Mouse (Mus musculus): ENCODE results near the gene Aldh1a1. TPM values are rescaled to one million over a fixed set of nuclear protein-coding genes. Genes with fewer than 3 reads are reported as not detected.

Aldh1a1 gene
- polyA plus RNA-seq, 1 experiment from 2014 or later, result 3.8 TPM

- H3K9ac ChIP-seq (ENCODE audit: low read depth, low read length), result no peak overlapping the region
- H3K4me3 ChIP-seq (ENCODE audit: low read length), result no peak overlapping the region
- 90% methylated on average over 1 of the region's 1 CpGs for WGBS
- no peaks in the 10 kb centered on the region for H3K4me1 ChIP-seq (ENCODE audit: control insufficient read depth, insufficient read depth, low read length)
- no peak for ATAC-seq (ENCODE audit: low FRiP score, low TSS enrichment)
- H3K9me3 ChIP-seq (ENCODE audit: control insufficient read depth, low read length), result no peaks in the 10 kb centered on the region
- H3K4me2 ChIP-seq (replicated peaks; ENCODE audit: low read depth, low read length), result no peak overlapping the region
- no peaks in the 10 kb centered on the region for H3K36me3 ChIP-seq (ENCODE audit: control insufficient read depth, insufficient read depth, low read length)
- no peaks in the 10 kb centered on the region for H3K27me3 ChIP-seq (ENCODE audit: control insufficient read depth, insufficient read depth, low read length)
- no peak overlapping the region for H3K27ac ChIP-seq (ENCODE audit: low read depth, low read length)
Measured at GRCm38 (mm10) chr19:20541924-20542323, 49.4 kb downstream of the Aldh1a1 start.

DNA sequence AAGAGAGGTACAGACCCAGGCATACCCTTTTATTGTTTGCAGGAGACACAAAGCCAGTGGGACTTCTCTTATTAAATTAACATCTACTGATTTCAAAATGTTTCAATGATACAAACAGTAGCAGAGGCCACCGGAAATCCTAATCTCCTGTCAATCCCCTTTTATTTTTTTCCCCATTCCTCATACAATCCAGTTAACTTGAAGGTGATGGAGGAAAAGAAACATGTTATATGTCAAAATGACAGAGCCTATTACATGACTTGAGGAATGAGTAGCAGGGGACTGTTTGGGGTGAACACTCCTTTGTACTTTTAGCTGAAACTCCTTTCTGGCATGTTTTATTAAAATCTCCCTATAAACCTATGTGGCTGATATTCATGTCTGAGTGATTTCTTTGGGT, 51.3 kb downstream of the Aldh1a1 start:
- Histone ChIP-seq H3K4me1 (ENCODE audit: control insufficient read depth, insufficient read depth, low read length) (no peaks in the 10 kb centered on the region), H3K27me3 (ENCODE audit: control insufficient read depth, insufficient read depth, low read length) (no peaks in the 10 kb centered on the region), H3K4me3 (ENCODE audit: low read length) (no peak overlapping the region), H3K9me3 (ENCODE audit: control insufficient read depth, low read length) (no peaks in the 10 kb centered on the region), H3K36me3 (ENCODE audit: control insufficient read depth, insufficient read depth, low read length) (no peaks in the 10 kb centered on the region), H3K9ac (ENCODE audit: low read depth, low read length) (no peak overlapping the region), H3K27ac (ENCODE audit: low read depth, low read length) (no peak overlapping the region), H3K4me2 (replicated peaks; ENCODE audit: low read depth, low read length) (no peak overlapping the region)
- no peak for ATAC-seq (ENCODE audit: low FRiP score, low TSS enrichment)
- WGBS, result 59% methylated on average over 1 of the region's 1 CpGs

DNA sequence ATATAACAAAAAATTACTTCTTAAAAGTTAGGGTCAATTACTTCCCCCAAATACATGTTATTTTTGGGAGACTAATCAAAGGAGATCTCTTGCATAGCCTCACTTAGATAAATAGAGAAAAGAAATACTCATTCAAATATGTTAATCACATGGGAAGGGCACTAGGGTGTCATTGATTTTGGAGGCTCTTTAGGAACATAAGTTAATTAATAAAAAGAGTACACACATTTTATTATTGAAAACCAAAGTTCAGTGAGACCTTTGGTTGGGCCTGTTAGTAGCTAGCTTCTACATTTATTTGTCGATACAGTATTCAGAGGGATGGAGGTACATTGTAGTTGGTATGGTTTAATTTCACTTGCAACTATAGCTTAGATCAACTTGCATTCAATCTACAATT, 52.4 kb downstream of the Aldh1a1 start:
- ATAC-seq (ENCODE audit: low FRiP score, low TSS enrichment), result no peak
- no peak overlapping the region for H3K9ac ChIP-seq (ENCODE audit: low read depth, low read length)
- no peaks in the 10 kb centered on the region for H3K9me3 ChIP-seq (ENCODE audit: control insufficient read depth, low read length)

GRCm38 (mm10) chr19:20547025-20547424, 54.5 kb downstream of the Aldh1a1 start:
- no peak for ATAC-seq (ENCODE audit: low FRiP score, low TSS enrichment)
- Histone ChIP-seq H3K27me3 (ENCODE audit: control insufficient read depth, insufficient read depth, low read length) (no peaks in the 10 kb centered on the region), H3K4me3 (ENCODE audit: low read length) (no peak overlapping the region), H3K27ac (ENCODE audit: low read depth, low read length) (no peak overlapping the region), H3K9me3 (ENCODE audit: control insufficient read depth, low read length) (no peaks in the 10 kb centered on the region), H3K9ac (ENCODE audit: low read depth, low read length) (no peak overlapping the region), H3K4me1 (ENCODE audit: control insufficient read depth, insufficient read depth, low read length) (no peaks in the 10 kb centered on the region), H3K36me3 (ENCODE audit: control insufficient read depth, insufficient read depth, low read length) (no peaks in the 10 kb centered on the region), H3K4me2 (replicated peaks; ENCODE audit: low read depth, low read length) (no peak overlapping the region)
- 95% methylated on average over 3 of the region's 3 CpGs for WGBS

More for the DNA sequence above, 52.4 kb downstream of the Aldh1a1 start:
- H3K27ac ChIP-seq (ENCODE audit: low read depth, low read length), result no peak overlapping the region
- no peaks in the 10 kb centered on the region for H3K36me3 ChIP-seq (ENCODE audit: control insufficient read depth, insufficient read depth, low read length)
- no peak overlapping the region for H3K4me2 ChIP-seq (replicated peaks; ENCODE audit: low read depth, low read length)
- no peak overlapping the region for H3K4me3 ChIP-seq (ENCODE audit: low read length)
- WGBS, result 95% methylated on average over 1 of the region's 1 CpGs
- no peaks in the 10 kb centered on the region for H3K27me3 ChIP-seq (ENCODE audit: control insufficient read depth, insufficient read depth, low read length)
- no peaks in the 10 kb centered on the region for H3K4me1 ChIP-seq (ENCODE audit: control insufficient read depth, insufficient read depth, low read length)

- no peaks in the 10 kb centered on the region for H3K4me1 ChIP-seq (ENCODE audit: control insufficient read depth, insufficient read depth, low read length)
- no peak overlapping the region for H3K4me2 ChIP-seq (replicated peaks; ENCODE audit: low read depth, low read length)
- no peak overlapping the region for H3K9ac ChIP-seq (ENCODE audit: low read depth, low read length)
- H3K36me3 ChIP-seq (ENCODE audit: control insufficient read depth, insufficient read depth, low read length), result no peaks in the 10 kb centered on the region
- no peak for ATAC-seq (ENCODE audit: low FRiP score, low TSS enrichment)
- H3K9me3 ChIP-seq (ENCODE audit: control insufficient read depth, low read length), result no peaks in the 10 kb centered on the region
- no peak overlapping the region for H3K4me3 ChIP-seq (ENCODE audit: low read length)
- no peaks in the 10 kb centered on the region for H3K27me3 ChIP-seq (ENCODE audit: control insufficient read depth, insufficient read depth, low read length)
- no peak overlapping the region for H3K27ac ChIP-seq (ENCODE audit: low read depth, low read length)
- WGBS, result 88% methylated on average over 1 of the region's 1 CpGs
Measured at GRCm38 (mm10) chr19:20549409-20549808, 56.9 kb downstream of the Aldh1a1 start.

- Histone ChIP-seq H3K27ac (ENCODE audit: low read depth, low read length) (no peak overlapping the region), H3K9ac (ENCODE audit: low read depth, low read length) (no peak overlapping the region), H3K36me3 (ENCODE audit: control insufficient read depth, insufficient read depth, low read length) (no peaks in the 10 kb centered on the region), H3K4me1 (ENCODE audit: control insufficient read depth, insufficient read depth, low read length) (no peaks in the 10 kb centered on the region), H3K4me3 (ENCODE audit: low read length) (no peak overlapping the region), H3K4me2 (replicated peaks; ENCODE audit: low read depth, low read length) (no peak overlapping the region), H3K27me3 (ENCODE audit: control insufficient read depth, insufficient read depth, low read length) (no peaks in the 10 kb centered on the region), H3K9me3 (ENCODE audit: control insufficient read depth, low read length) (no peaks in the 10 kb centered on the region)
- 81% methylated on average over 1 of the region's 1 CpGs for WGBS
- ATAC-seq (ENCODE audit: low FRiP score, low TSS enrichment), result no peak
Measured at GRCm38 (mm10) chr19:20555365-20555764, 62.9 kb downstream of the Aldh1a1 start.

DNA sequence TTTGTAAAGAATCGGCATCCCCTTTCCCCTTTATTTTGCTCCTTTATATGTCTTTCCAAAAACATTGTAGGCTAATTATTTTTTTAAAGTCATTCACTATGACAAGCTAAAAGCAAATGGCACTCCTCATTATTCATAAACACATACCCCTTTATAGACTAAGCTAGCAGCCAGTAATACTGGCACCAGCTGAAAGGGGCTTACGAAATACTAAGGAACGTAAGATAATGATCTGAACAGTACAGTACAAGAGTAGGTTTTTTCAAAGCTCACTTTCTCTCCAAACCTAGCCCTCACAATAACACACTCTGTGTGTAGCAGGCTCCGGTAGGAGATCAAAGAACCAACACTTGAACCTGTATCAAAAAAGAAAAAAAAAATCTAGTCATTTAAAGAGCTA, 64.7 kb downstream of the Aldh1a1 start:
- H3K9ac ChIP-seq (ENCODE audit: low read depth, low read length), result no peak overlapping the region
- no peak overlapping the region for H3K4me2 ChIP-seq (replicated peaks; ENCODE audit: low read depth, low read length)
- H3K27me3 ChIP-seq (ENCODE audit: control insufficient read depth, insufficient read depth, low read length), result no peaks in the 10 kb centered on the region
- 76% methylated on average over 4 of the region's 4 CpGs for WGBS
- H3K27ac ChIP-seq (ENCODE audit: low read depth, low read length), result no peak overlapping the region
- H3K36me3 ChIP-seq (ENCODE audit: control insufficient read depth, insufficient read depth, low read length), result no peaks in the 10 kb centered on the region
- no peaks in the 10 kb centered on the region for H3K4me1 ChIP-seq (ENCODE audit: control insufficient read depth, insufficient read depth, low read length)
- no peak for ATAC-seq (ENCODE audit: low FRiP score, low TSS enrichment)
- H3K4me3 ChIP-seq (ENCODE audit: low read length), result no peak overlapping the region
- H3K9me3 ChIP-seq (ENCODE audit: control insufficient read depth, low read length), result no peaks in the 10 kb centered on the region

- Histone ChIP-seq H3K4me1 (ENCODE audit: control insufficient read depth, insufficient read depth, low read length) (no peaks in the 10 kb centered on the region), H3K4me3 (ENCODE audit: low read length) (no peak overlapping the region), H3K27ac (ENCODE audit: low read depth, low read length) (no peak overlapping the region), H3K27me3 (ENCODE audit: control insufficient read depth, insufficient read depth, low read length) (no peaks in the 10 kb centered on the region), H3K9ac (ENCODE audit: low read depth, low read length) (no peak overlapping the region), H3K4me2 (replicated peaks; ENCODE audit: low read depth, low read length) (no peak overlapping the region), H3K36me3 (ENCODE audit: control insufficient read depth, insufficient read depth, low read length) (no peaks in the 10 kb centered on the region), H3K9me3 (ENCODE audit: control insufficient read depth, low read length) (no peaks in the 10 kb centered on the region)
- no peak for ATAC-seq (ENCODE audit: low FRiP score, low TSS enrichment)
- 93% methylated on average over 3 of the region's 3 CpGs for WGBS
Measured at GRCm38 (mm10) chr19:20558069-20558468, 65.6 kb downstream of the Aldh1a1 start.

DNA sequence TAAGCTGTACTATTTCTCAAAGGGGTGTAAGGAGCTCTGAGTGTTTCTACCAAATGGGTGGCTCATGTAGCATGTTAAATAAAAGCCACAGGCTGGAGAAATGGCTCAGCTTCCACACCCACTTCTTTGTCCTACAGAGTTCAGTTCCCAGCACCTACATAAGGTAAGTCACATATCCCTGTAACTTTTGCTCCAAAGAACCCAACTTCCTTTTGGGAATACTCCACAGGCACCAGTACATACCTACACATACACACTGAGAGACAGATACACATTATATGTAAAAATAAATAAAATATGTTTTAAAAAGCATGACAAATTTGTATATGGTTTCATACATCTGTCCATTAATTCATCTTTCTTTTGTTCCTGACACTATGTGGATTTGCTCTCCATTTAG, 66.0 kb downstream of the Aldh1a1 start:
- no peaks in the 10 kb centered on the region for H3K9me3 ChIP-seq (ENCODE audit: control insufficient read depth, low read length)
- no peak overlapping the region for H3K27ac ChIP-seq (ENCODE audit: low read depth, low read length)
- no peaks in the 10 kb centered on the region for H3K4me1 ChIP-seq (ENCODE audit: control insufficient read depth, insufficient read depth, low read length)
- no peaks in the 10 kb centered on the region for H3K27me3 ChIP-seq (ENCODE audit: control insufficient read depth, insufficient read depth, low read length)
- H3K4me3 ChIP-seq (ENCODE audit: low read length), result no peak overlapping the region
- no peak for ATAC-seq (ENCODE audit: low FRiP score, low TSS enrichment)
- H3K36me3 ChIP-seq (ENCODE audit: control insufficient read depth, insufficient read depth, low read length), result no peaks in the 10 kb centered on the region
- no peak overlapping the region for H3K4me2 ChIP-seq (replicated peaks; ENCODE audit: low read depth, low read length)
- H3K9ac ChIP-seq (ENCODE audit: low read depth, low read length), result no peak overlapping the region

DNA sequence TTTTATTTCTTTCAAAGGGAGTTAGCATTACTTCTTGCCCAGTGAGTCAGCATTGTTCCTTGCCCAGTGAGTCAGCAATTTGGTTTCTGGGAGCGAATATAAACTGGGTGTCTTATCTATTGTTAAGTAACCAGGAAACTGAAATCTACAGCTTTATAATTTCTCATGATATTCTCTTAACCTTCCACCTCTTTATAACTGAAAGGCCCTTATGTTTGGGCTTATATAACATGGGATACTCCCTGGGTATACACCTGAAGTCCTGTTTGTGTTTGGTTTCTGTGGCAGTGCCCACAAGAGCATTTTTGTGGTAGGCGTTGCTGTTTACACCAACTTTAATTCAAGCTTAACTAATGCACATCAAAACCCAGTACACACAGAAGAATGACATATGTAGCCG, 66.4 kb downstream of the Aldh1a1 start:
- ATAC-seq (ENCODE audit: low FRiP score, low TSS enrichment), result no peak
- WGBS, result 94% methylated on average over 3 of the region's 3 CpGs

More for the DNA sequence above, 66.4 kb downstream of the Aldh1a1 start:
- no peak overlapping the region for H3K4me2 ChIP-seq (replicated peaks; ENCODE audit: low read depth, low read length)
- H3K36me3 ChIP-seq (ENCODE audit: control insufficient read depth, insufficient read depth, low read length), result no peaks in the 10 kb centered on the region
- H3K27me3 ChIP-seq (ENCODE audit: control insufficient read depth, insufficient read depth, low read length), result no peaks in the 10 kb centered on the region
- H3K4me3 ChIP-seq (ENCODE audit: low read length), result no peak overlapping the region
- H3K9me3 ChIP-seq (ENCODE audit: control insufficient read depth, low read length), result no peaks in the 10 kb centered on the region
- no peak overlapping the region for H3K9ac ChIP-seq (ENCODE audit: low read depth, low read length)
- H3K27ac ChIP-seq (ENCODE audit: low read depth, low read length), result no peak overlapping the region
- no peaks in the 10 kb centered on the region for H3K4me1 ChIP-seq (ENCODE audit: control insufficient read depth, insufficient read depth, low read length)
